Mouse (Mus musculus) hindlimb bud, embryonic 11.5 days (tissue): Measurements from ENCODE around the gene Tuba1b.

Source experiments
- DNase-seq: peaks from one replicate; pipeline ENCODE4 v3.0.0-alpha.2; 2012; ENCODE audit warnings: low read depth, low spot score; ENCODE audit errors: extremely low spot score

Gene Tuba1b

DNA sequence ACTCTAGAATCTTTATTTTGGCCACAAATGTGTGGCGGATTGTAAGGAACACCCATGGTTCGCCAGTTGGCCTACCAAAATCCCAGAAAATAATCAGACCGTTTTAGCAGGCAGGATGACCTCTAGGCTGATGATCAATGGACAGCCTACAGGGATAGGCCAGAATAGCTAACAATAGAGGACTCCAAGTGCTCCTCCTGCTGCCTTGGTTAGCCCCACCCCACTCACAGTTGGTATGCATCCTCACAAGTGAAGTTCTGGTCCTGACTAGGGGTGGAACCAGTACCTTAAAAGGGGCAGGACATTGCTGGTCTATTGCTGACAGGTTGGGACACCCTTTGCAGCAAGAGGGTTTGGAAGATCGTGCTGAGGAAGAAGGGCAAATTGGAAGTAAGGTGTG lies 41.3 kb downstream of the Tuba1b start:
- no peak for DNase-seq

DNA sequence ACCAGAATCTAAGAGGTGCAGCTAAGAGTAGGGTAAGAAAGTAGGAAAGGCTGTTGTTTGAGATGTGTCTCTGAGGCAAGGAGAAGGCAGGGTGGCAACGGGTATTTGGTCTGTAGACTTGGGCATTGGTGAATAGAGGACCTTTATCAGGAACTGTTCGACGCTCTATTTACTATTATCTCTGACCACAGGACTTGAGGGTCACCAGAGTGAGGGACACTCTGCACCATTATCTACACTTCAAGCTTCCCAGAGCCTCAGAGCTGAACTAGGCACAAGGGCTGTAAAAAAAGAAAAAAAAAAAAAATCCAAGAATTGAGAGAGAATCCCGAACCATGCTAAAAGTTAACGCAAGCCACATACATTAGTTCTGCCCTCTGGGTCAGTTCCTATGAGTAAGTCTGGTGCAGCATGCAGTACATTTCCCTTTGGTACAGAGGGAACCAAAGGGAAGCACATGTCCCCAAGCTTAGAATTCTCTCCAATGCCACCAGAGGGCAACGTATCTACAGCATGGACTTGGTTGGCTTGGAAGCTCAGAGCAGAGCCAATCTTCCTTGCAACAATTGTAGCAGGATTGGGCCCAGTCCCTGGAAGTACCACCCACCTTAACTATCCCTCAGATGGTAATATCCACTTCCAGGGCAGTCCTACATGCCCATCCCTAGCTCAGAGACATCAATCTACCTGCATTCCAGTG lies 42.3 kb downstream of the Tuba1b start:
- no peak for DNase-seq

DNA sequence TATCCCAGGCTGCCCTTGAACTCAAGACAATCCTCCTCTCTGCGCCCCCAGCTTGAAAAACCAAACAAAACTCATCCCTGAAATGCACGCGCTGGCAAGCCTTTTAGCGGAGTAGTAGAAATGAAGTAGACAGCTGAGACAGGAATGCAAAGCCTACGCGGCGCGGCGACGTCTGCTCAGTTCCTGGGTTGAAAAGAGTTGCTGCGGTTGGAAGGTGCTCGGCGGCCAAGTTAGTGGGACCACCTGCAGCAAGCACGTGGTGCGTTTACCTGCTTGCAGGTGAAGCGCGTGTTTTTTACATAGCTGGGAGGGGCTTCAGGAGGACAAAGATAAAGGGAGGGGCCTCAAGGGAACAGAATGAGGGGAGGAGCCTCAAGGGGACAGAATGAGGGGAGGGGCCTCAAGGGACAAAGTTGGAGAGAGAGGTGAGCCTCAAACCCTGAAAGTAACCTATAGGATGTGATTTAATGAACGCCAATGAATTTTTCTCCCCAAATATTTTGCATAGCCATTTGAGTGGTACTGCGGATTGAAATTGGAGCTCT lies 43.1 kb downstream of the Tuba1b start:
- DNase-seq, result no peak

DNA sequence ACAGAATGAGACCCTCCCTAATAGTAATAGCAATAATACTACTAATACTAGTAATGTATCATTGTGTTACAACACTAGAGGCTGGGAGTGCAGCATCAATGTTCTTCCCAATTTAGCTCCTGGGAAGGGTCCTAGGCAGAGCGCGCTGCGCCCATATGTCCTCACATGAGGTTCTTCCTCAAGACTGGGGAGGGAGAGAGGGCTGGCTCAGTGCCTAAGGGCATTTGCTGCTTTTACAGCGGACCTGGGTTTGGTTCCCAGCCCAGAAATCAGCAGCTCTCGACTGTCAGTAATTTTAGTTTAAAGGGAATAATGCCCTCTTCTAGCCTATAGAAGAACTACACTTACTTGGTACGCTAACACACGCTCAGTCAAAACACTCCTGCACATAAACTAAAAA lies 46.8 kb downstream of the Tuba1b start:
- DNase-seq, result no peak

DNA sequence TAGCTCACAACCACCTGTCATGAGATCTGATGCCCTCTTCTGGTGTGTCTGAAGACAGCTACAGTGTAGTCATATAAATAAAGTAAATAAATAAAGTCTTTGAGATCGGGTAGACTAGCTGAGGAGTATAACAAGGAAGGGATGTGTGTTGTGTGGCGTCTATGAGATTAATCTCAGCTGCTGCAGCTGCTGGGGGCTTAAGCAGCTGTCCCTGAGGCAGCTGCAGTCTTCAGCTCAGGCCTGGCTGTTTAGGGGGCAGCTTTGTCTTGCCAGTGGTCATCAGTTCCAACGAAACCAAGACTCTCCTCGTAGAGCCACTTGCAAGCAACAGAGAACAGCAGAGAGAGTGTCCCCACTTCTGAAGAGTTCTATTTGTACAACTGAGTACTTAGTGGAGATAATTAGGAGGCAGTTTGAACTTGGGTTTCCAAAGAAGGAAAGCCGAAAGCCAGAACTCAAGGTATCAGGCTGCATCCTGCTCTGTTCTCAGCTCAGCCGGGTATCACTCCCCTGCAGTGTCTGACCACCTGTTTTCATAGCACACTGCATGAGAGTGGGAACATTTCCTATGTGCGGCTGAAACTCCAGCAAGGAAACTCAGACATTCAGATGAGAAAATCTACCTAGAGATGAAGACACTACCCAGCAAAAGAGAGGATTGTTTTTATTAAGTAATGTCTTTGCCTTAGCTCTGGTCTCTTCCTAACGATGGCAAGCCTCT lies 47.5 kb downstream of the Tuba1b start:
- no peak for DNase-seq

DNA sequence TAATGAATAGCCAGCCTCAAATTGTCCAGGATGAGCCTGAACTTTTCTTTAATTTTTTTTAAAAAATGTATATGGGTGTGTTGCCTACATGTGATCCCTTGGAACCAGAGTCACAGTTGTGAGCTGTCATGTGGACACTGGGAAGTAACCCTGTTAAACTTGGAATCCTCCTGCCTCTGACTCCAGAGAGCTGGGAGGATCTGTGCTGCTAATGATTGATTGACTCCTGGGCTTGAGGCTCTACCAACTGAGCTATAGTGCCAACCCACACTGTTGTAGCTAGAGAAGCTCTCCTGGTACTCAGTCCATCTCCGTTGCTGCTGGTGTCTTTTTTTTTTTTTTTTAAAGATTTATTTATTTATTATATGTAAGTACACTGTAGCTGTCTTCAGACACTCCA lies 50.3 kb downstream of the Tuba1b start:
- DNase-seq, result no peak

DNA sequence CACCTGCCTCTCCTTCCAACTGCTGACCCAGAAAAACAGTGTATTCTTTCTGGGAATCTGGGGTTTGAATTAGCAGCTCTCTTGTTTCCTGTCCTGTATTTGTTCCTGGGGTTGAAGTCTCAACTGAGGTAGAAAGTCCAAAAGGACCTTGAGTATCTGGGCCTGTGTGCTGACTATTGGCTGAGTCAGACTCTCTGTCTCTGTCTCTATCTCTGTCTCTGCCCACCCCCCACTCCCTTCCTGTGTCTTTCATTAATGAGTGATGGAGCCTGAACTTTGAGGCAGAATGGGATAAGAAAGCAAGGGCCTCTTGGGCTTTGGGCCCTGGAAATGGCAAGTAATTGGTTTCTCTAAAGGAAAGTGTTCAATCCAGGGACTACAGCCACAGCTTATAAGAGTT lies 50.7 kb downstream of the Tuba1b start:
- DNase-seq, result no peak

DNA sequence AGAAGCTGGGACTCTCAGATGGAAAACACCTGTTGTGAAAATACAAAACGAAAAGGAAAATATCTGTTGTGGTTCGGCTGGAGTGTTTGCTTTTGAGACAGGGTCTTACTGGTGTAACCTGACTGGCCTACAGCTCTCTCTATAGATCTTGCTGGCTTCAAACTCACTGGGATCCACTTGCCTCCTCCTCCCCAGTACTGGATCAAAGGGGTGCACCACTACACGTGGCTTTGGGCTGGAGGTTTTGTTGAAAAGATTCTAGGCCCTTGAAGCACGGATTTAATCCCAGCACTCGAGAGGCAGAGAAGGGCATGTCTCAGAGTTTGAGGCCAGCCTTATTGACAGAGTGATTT lies 52.7 kb downstream of the Tuba1b start:
- DNase-seq, result no peak
